Mouse (Mus musculus): ENCODE results near the gene Sprr2a3.
"Not testable (repeated sequence)": the region's sequence is repeated elsewhere in the genome, so short reads cannot be mapped to it uniquely, and the experiment has no call there.

DNA sequence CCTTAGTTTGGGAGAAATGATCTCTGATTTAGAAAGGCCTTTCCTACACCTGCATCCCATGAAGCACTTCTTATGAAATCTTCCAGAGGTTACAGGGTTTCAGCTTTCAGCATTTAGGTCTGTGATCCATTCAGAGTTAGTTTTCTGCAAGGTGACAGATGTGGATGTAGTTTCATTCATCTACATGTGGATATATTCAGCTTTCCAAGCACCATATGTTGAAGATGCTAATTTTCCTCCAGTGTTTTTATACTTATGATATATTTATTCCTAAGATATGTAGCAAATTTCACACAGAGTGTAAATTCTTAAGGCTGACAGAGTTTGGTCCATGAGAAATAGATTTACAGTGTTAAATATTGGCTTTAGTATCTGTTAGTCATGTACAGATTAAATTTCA is 46.5 kb upstream of the Sprr2a3 start:
- not testable (repeated sequence) for TF ChIP-seq E2F4 (IDR thresholded peaks at IDR 0.05; ENCODE audit: borderline replicate concordance, low read depth, low read length); NELFE (IDR thresholded peaks at IDR 0.05; ENCODE audit: low read depth, low read length); CTCF (IDR thresholded peaks at IDR 0.05 in 2 of 3, conservative IDR thresholded peaks at IDR 0.05 in 1 of 3; ENCODE audit: control insufficient read depth in 1 of 3, insufficient read depth in 1 of 3, low read depth in 2 of 3, low read length in 3 of 3, poor library complexity in 1 of 3, severe bottlenecking in 1 of 3); USF1 (IDR thresholded peaks at IDR 0.05; ENCODE audit: low read depth, low read length); UBTF (IDR thresholded peaks at IDR 0.05; ENCODE audit: borderline replicate concordance, insufficient read depth, low read depth, low read length); ZNF384 (IDR thresholded peaks at IDR 0.05; ENCODE audit: low read depth, low read length); SIN3A (IDR thresholded peaks at IDR 0.05; ENCODE audit: low read length); MYC (IDR thresholded peaks at IDR 0.05; ENCODE audit: low read depth, low read length); MAFK (IDR thresholded peaks at IDR 0.05; ENCODE audit: borderline replicate concordance, low read depth, low read length); USF2 (IDR thresholded peaks at IDR 0.05; ENCODE audit: borderline replicate concordance in 1 of 2, insufficient read depth in 1 of 2, low read depth in 1 of 2, low read length in 2 of 2); BHLHE40 (IDR thresholded peaks at IDR 0.05; ENCODE audit: borderline replicate concordance, low read depth, low read length); POLR2AphosphoS2 (IDR thresholded peaks at IDR 0.05; ENCODE audit: low read length)
